Mouse (Mus musculus) lung, postnatal 0 days (tissue): ENCODE measurements around the gene Mapk10.

Experiments
- CTCF ChIP-seq: IDR thresholded peaks from 2 replicates; pipeline ENCODE4 v1.5.1; 2016; ENCODE audit warnings: antibody characterized with exemption, mild to moderate bottlenecking
- EP300 ChIP-seq: IDR thresholded peaks from 2 replicates; pipeline ENCODE4 v1.6.1; 2016; ENCODE audit warnings: antibody characterized with exemption, mild to moderate bottlenecking, control low read depth

DNA sequence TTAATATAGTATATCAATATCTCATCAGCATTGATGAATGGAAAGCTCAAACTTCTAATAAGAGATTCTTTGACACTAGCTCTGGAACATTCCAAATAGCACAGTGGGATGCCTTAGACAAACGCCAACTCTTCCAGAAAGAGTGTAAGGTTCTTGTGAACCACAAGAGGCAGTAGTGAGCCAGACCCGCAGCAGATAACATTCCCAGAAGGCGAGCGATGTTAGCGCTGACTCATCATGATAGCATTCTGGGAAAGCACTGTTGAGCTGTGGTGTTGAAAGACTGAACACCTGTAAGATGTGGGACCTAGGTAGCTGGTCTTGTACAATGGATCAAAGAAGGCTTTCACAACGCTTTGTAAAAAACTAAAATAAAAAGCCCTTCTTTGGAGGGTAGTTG is 78.3 kb downstream of the Mapk10 start:
- TF ChIP-seq CTCF (peak; percentile 44), EP300 (no peak)
